Mouse (Mus musculus) adrenal gland, postnatal 4 days (tissue): ENCODE measurements at regions not wholly inside any gene's neighbourhood (a gene's known extent, or its start where the extent isn't known, plus 50 kb on each side); places are given as distances from the start of the nearest gene placed in this dataset.
A peak's percentile ranks its signal among the peaks of the same experiment; 100 is the strongest.
"Not testable (repeated sequence)": the region's sequence is repeated elsewhere in the genome, so short reads cannot be mapped to it uniquely, and the experiment has no call there.

Experiments
- DNase-seq, 2 experiments: peaks; one replicate each; pipeline ENCODE4 v3.0.0; 2021 to 2022; ENCODE audit warnings: low spot score in 2 of 2, mixed read lengths in 2 of 2

DNA sequence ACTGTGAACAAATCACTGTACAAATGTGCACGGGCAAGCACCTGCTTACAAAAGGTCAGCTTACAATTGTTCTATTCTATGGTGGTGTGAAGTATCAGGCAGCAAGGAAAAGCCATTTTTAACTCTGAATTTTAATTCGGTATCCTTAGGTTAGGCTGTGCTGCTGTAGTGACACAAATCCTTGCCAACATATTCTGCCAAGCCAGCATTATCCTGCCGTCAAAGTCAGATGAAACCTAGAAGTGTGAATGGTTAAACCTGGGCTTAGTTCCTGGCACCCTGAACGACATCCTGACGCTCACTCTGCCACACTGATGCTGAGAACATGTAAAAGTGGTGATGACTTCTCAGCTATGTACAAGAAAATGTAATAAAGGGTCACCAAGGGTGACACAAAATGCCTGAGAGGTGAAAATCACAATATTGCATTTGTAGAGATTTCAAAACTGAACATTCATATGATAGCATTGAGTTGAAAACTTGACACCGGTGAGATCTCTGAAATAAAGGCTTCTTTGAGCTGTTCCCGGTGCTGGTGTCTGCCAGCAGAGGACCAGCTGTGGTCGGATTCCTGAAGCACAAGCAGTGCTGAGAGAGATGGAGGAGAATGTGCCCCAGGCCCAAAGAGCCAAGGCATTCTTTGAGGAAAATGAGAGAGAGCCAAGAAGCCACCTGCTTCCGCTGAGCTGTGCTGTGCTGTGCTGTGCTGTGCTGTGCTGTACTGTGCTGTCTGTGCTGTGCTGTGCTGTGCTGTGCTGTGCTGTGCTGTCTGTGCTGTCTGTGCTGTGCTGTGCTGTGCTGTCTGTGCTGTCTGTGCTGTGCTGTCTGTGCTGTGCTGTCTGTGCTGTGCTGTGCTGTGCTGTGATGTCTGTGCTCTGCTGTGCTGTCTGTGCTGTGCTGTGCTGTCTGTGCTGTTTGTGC is 195.9 kb downstream of the Tcp10c start:
- no peak for DNase-seq

DNA sequence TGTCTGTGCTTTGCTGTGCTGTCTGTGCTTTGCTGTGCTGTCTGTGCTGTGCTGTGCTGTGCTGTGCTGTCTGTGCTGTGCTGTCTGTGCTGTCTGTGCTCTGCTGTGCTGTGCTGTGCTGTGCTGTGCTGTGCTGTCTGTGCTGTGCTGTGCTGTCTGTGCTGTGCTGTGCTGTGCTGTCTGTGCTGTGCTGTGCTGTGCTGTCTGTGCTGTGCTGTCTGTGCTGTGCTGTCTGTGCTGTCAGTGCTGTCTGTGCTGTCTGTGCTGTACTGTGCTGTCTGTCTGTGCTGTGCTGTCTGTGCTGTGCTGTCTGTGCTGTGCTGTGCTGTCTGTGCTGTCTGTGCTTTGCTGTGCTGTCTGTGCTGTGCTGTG is 196.5 kb downstream of the Tcp10c start:
- DNase-seq: not testable (repeated sequence)

DNA sequence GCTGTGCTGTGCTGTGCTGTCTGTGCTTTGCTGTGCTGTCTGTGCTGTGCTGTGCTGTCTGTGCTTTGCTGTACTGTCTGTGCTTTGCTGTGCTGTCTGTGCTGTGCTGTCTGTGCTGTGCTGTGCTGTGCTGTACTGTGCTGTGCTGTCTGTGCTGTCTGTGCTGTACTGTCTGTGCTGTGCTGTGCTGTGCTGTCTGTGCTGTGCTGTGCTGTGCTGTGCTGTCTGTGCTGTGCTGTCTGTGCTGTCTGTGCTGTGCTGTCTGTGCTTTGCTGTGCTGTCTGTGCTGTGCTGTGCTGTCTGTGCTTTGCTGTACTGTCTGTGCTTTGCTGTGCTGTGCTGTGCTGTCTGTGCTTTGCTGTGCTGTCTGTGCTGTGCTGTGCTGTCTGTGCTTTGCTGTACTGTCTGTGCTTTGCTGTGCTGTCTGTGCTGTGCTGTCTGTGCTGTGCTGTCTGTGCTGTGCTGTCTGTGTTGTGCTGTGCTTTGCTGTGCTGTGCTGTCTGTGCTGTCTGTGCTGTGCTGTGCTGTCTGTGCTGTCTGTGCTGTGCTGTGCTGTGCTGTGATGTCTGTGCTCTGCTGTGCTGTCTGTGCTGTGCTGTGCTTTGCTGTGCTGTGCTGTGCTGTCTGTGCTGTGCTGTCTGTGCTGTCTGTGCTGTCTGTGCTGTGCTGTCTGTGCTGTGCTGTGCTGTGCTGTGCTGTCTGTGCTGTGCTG is 197.5 kb downstream of the Tcp10c start:
- DNase-seq: not testable (repeated sequence)

DNA sequence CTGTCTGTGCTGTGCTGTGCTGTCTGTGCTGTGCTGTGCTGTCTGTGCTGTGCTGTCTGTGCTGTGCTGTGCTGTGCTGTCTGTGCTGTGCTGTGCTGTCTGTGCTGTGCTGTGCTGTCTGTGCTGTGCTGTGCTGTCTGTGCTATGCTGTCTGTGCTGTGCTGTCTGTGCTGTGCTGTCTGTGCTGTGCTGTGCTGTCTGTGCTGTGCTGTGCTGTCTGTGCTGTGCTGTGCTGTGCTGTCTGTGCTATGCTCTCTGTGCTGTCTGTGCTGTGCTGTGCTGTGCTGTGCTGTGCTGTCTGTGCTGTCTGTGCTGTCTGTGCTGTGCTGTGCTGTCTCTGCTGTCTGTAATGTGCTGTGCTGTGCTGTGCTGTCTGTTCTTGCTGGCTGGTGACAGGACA is 198.5 kb downstream of the Tcp10c start:
- peak in 1 of 2 experiments; percentile 39 for DNase-seq

DNA sequence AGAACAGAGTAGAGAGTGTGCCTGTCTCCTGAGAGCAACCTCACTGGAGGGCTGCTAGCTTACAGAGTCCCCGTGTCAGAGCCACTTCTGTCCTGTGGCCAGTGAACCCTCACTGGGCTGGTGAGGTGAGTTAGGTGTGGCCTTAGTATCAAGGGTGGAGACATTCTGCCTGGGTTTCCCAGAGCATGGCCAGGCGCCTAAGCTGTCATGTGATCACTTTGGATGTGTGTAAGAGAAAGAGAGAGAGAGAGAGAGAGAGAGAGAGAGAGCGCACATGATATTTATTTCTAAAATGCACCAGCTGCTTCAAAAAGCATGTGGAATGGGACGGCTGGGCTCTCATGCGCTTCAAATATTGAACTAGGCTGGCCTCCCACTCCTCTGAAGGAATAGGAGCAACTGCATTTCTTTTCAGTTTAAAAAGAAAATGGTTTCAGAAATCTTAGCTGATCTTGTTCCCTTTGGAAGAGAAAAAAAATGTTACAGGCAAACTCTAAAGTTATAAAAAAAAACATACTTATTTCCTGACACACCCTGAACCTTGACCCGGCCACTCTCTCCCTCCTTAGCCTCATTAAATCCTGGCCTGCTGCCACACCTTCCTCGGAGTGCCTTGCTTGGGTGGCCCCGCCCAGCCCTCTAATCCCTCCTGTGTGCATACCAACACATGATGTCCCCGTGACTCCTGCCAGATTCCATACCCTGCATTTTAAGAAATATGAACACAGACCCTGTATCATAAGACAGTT is 201.1 kb downstream of the Tcp10c start:
- not testable (repeated sequence) for DNase-seq

DNA sequence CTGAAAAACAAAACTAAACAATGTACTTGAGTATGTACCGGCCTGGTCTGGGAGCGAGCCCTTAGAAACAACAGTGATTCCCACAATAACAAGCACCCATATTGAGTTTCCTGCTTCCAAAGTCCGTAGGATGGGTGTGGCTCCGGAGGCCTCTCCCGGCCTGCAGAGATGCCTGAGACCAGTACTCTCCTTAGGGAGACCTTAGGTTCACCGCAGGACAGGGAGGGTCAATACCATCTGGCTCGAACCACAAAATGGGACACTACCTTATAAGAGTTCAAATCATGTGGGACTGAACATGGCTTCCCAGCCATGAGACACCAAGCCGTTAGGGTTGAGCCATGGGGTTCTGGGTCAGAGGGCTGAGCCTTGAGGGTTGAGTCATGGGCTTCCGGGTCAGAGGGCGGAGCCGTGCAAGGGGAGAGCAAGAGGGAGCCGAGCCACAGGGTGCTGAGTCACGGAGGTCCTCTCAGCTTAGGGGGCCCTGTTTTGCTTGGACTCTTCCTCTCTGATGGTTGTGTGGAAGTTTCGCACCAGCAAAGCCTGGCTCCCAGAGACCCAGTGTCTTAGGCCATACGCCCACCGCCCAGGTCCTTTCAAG is 201.8 kb downstream of the Tcp10c start:
- not testable (repeated sequence) for DNase-seq

DNA sequence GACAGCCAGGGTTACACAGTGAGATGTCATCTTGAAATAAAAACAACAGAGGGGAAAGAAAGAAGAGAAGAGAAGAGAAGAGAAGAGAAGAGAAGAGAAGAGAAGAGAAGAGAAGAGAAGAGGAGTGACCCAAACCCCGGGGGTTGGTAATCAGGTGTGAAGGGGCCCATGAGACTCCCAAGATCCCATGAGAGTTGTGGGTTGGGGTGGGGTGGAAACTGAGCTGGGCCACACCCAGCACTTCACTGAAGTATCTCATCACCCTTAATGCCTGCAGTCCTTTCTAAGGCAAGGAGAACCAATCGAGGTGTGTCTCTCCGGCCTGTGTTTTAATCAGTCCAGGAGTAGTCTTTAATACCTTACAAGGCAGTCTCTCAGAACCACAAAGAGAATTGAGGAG is 201.5 kb upstream of the Afdn start:
- no peak for DNase-seq

DNA sequence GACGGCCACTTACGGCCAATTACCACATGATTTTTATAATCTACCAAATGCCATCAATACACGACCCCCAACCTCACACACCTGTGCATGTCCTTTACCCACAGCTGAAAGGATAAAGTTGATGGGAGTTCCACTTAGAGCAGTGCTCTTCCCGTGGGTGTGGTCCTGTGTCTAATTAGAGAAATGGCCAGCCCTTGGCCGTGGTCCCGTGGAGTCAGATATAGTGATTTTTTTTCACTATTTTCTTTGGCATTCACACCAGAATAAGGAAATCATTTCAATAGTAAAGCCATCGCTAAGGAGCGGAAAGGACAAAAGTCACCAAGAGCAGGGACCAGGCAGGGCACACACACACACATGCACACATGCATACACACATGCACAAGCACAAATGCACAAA is 199.0 kb upstream of the Afdn start:
- DNase-seq: no peak

DNA sequence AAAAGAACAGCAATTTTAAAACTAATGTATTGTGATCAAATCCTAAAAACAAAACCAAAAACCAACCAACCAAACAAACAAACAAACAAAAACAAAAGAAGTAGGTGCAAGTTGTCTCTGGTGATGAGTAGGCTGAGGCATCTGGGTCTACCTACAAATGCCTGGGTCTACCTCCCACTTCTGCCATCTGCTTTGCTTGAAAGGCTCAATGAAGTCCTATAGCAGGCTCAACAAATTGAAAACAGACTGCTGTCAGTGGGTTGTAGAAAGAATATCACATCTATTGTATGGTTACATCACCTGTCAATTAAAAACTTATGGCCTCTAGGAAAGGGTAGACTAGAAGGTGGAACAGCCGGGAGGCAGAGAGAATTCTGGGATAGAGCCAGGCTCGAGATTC is 197.4 kb upstream of the Afdn start:
- DNase-seq: no peak

DNA sequence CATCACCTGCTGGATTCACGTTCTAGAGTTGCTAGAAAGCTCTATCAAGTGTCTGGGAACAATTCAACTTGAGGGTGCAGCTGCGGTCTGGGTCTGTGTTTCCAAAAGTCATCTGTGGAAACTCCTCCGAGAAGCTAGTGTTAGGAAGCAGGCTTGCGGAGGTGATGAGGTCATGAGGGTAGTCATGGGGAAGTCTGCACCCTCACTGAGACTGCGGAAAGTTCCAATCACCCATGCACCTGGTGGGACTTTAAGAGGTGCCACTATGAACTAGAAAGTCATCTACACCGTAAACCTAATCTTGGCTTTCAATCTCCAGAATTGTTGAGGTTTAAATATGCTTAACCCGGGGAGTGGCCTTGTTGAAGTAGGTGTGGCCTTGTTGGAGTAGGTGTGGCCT is 195.5 kb upstream of the Afdn start:
- no peak for DNase-seq

DNA sequence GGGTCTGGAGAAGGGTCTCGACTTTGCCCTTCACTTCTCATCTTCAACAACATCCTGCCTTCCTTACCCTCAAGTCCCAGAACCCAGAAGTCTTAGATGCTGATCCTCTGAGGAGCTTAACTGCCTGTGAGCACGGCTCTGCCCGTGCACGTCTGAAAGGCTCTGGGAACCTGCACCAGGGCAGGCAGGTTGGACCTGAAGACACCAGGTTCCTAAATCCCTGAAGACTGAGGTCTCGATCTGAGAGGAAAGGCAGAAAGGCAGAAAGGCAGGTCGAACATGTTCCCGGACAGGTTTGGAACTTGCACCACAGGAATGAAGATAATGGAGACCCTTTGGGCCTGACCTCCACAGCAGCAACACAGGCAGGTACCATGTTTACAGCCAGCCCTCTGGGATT is 193.7 kb upstream of the Afdn start:
- DNase-seq: no peak

DNA sequence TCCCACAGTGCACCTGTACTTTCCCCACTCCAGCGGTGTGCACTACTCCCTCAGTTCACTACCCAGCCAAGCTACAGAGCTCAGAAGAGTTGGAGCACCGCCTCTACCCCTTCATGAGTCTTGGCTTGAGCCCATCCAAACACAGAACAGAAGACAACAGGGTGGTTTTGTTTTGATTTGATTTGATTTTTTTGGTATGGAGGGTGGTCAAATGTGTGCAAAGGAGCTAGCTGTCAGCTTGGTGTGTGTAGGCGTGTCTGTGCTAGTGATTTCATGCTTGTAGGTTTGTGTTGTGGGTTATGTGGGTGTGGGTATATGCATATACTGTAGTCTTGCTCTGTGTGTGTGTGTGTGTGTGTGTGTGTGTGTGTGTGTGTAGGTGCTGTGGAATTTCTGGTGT is 193.2 kb upstream of the Afdn start:
- DNase-seq: no peak

DNA sequence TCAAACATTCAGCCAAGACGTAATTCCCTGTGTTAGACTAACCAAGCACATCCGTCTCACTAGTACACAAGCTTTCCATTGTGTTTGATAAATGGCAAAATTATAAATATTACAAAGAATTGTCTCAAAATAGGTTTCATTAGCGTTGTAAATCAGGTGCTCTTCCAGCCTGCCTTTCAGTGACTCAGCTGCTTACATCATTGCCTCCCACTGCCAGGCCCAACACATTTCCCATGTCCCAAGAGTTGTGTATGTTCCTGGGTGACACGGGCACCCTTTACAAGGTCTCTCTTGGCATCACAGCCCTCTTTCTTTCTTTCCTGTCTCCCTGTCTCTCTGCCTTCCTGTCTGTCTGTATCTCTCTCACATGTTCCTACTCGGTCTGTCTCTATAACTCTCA is 189.5 kb upstream of the Afdn start:
- no peak for DNase-seq

DNA sequence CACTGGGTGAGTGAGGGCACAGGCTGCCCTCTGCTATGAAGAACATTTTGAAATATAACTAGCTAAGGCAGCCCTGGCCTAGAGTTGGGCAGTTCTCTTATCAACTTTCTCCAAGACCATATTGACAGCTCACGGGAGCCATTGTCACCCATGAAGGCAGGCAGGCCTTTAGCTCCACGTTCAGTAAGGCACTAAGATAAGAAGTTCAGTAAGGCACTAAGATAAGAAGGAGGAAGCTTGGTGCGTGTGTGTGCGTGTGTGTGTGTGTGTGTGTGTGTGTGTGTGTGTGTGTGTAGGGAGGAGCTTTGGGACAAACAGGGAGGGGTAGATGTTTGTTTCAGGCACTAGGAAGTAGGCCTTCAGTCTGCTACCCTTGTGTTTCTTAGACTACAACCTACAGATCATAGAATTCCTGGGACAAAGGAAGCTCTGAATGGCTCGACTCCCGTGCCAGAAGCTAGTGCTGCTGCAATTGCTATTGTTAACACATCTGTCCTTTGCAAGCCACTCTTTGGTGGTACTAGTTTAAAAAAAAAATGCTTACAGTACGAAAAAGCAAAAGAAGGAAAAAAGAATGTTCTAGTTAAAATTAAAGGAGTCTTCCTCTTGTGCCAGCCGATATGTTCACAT is 188.0 kb upstream of the Afdn start:
- DNase-seq: no peak

DNA sequence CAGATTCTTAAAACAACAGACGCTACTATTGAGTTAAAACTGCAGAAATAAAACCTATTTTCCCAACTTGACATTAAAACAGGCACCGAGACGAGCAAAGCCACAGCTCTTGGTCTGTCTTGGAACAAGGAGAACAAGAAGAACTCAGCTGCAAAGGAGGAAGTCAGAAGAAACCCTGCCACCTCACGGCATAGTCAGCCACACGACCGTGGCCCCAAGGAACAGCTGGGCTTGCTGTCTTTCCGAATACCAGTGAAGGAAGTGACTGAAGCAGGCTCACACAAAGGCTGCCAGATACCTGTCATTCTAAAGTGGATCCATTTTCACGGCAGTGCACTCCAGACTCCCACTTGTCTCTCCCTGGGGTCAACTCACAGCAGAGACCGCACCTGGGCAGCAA is 187.3 kb upstream of the Afdn start:
- DNase-seq: no peak

DNA sequence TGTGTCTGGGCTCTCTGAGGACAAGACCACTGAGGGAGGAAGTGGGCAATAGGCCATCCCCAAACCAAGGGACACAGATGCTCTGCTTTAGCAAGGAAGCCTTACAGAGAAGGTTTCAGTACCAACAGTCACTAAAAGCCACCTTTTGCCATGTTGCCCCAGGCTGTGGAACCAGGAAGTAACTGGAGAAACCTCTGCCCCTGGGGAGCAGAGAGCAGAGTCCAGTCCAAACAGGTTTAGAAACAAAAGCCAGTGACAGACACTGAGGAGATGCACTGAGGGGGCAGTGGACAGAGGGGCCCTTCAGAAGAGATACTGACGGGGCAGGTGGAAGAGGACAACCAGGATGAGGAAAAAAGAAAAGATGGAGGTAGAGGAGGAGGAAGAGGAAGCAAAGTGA is 186.2 kb upstream of the Afdn start:
- no peak for DNase-seq

DNA sequence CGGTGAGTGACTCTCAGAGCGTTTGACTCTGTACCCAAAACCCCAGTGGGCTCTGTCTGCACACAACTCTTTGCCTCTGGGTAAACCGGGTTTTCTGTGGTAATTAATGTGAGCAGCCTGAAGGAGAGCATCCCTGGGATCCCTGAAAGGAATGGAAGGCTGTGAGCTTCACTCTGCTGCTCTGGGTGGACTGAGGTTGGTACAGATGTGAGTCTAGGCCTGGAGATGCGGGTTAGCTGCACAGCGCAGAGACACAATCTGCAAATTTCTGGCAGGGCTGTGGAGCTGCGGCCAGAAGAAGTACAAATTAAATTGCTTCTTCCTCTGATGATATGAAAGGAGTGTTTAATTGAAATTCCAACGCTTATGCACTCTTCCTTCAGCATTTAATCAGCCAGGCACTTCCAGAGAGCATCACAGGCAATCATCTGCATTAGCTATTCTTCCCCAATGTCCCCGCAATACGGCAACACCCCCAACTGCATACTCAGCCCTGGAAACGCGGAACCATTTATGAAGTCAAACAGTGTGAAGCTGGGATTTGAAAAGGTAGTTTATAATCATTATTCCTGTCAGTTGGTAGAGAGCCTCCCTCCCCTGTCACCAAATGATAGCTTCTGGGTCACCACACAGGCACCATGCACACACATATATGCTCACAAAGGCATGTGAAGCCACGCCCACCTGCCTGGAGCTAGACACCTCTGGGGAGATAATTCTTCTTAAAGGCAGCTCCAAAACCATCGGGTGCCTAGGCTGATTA is 185.5 kb upstream of the Afdn start:
- no peak for DNase-seq

DNA sequence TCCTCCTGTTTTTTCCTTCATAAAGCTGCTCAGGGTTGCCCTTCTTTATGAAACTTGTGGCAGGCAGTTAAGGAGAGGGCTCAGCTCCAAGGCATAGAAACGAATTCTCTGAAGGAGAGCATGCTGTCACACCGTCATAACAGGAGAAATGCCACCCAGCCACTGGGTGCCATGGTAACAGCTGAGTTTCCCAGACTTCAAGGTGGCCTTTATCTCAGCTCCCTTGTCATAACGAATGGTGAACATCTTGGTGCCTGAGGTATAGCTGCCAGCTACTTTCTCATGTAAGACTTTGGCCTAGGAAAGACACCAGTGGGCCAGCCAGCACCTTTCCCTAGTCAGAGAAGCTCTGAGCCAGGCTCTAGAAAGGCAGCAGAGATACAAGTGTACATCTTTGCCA is 182.5 kb upstream of the Afdn start:
- DNase-seq: no peak

DNA sequence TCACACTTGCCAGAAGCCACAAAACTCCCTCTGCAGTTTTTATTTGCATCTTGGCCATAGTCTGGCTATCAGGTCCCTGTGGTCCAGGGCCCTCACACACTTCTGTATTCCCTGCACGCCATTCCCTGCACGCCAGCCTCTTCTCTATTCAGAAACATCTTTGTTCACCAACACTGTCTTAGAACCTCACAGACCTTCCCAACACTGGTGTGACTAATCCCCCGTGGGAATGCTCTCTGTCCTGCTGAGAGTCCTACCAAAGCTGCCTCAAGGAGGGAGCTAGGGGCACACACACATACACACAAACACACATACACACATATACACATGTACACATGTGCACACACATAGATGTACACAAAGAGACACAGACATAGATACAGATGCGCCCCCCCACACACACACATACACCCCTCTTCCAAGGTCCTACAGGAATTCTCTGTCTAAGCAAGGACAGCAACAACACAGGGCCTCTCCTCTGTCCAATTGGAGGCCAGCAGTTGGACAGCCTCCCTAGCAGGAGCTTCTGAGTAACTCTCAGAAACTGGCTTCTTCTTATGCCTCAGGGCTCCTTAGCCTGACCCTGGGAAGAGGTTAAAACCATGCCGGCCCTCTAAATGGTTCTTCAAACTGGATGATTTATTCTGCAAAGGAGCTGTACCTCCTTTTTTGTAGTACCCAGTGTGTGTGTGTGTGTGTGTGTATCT is 179.0 kb upstream of the Afdn start:
- DNase-seq: no peak
